Mouse (Mus musculus) megakaryocyte, embryonic 14.5 days (primary cell): ENCODE results near the gene Atp6v0a1. TPM values are rescaled to one million over a fixed set of nuclear protein-coding genes. Genes with fewer than 3 reads are reported as not detected.

Experiments
- H3K27me3 ChIP-seq: replicated peaks from 2 replicates; pipeline ENCODE3; 2012; ENCODE audit warnings: inconsistent platforms
- H3K36me3 ChIP-seq: replicated peaks from 2 replicates; pipeline ENCODE3; 2012; ENCODE audit warnings: low read length, inconsistent platforms, mixed read lengths
- H3K4me1 ChIP-seq: 2 replicates; pipeline ENCODE4 v1.6.1; 2012; ENCODE audit warnings: inconsistent platforms
- H3K4me3 ChIP-seq: replicated peaks from 2 replicates; pipeline ENCODE3; 2012; ENCODE audit warnings: moderate library complexity, mild to moderate bottlenecking, inconsistent platforms
- H3K9me3 ChIP-seq: 2 replicates; pipeline ENCODE4 v1.6.1; 2012; ENCODE audit warnings: inconsistent platforms
- FLI1 ChIP-seq: IDR thresholded peaks from 2 replicates; pipeline ENCODE4 v1.6.1; 2012; ENCODE audit warnings: low read length, inconsistent platforms, mixed read lengths
- GATA1 ChIP-seq: IDR thresholded peaks from 3 replicates; pipeline ENCODE4 v1.6.1; 2012; ENCODE audit warnings: mixed read lengths, low read length, inconsistent platforms, borderline replicate concordance
- polyA plus RNA-seq: library from polyadenylated mRNA; stranded (reverse); fragments of >175 nt; gene quantifications from 2 replicates; pipeline ENCODE4 v1.2.3, GENCODE M21; 2012; ENCODE audit warnings: low replicate concordance; ENCODE audit not compliant: insufficient read depth

Gene Atp6v0a1
- polyA plus RNA-seq, 1 experiment = 90.5 TPM

GRCm38 (mm10) chr11:101094930-101095313, 85.7 kb downstream of the Atp6v0a1 start:
- Histone ChIP-seq H3K36me3 (peaks cover 81% of the 10 kb centered on the region), H3K4me3 (peak overlapping the region; percentile 97), H3K27me3 (no peaks in the 10 kb centered on the region), H3K9me3 (no peaks in the 10 kb centered on the region), H3K4me1 (peaks cover 35% of the 10 kb centered on the region)
- TF ChIP-seq GATA1 = no peak
- no peak for TF ChIP-seq FLI1

- TF ChIP-seq GATA1 (no peak), FLI1 (peak; percentile 90; the same call in 1 of the 2 replicates)
- peaks cover 34% of the 10 kb centered on the region for H3K4me1 ChIP-seq
- H3K27me3 ChIP-seq = no peaks in the 10 kb centered on the region
- H3K4me3 ChIP-seq = peak within 1 kb of the TSS; percentile 97
- no peaks in the 10 kb centered on the region for H3K9me3 ChIP-seq
- H3K36me3 ChIP-seq = peaks cover 81% of the 10 kb centered on the region
Observed at GRCm38 (mm10) chr11:101095314-101096024, 86.2 kb downstream of the Atp6v0a1 start, which contains the start of gene Psmc3ip. TSS of gene Psmc3ip (minus strand) at chr11:101095436.

- TF ChIP-seq FLI1 = no peak
- TF ChIP-seq GATA1 = no peak
- Histone ChIP-seq H3K27me3 (no peaks in the 10 kb centered on the region), H3K36me3 (peaks cover 80% of the 10 kb centered on the region), H3K9me3 (no peaks in the 10 kb centered on the region), H3K4me3 (no peak overlapping the region), H3K4me1 (peaks cover 35% of the 10 kb centered on the region)
Observed at GRCm38 (mm10) chr11:101098231-101098630, 89.0 kb downstream of the Atp6v0a1 start.

- no peaks in the 10 kb centered on the region for H3K27me3 ChIP-seq
- no peak for TF ChIP-seq FLI1
- TF ChIP-seq GATA1 = no peak
- peaks cover 31% of the 10 kb centered on the region for H3K4me1 ChIP-seq
- no peaks in the 10 kb centered on the region for H3K9me3 ChIP-seq
- H3K4me3 ChIP-seq = no peak overlapping the region
- H3K36me3 ChIP-seq = peaks cover 94% of the 10 kb centered on the region
Observed at GRCm38 (mm10) chr11:101103011-101103410, 93.8 kb downstream of the Atp6v0a1 start.

GRCm38 (mm10) chr11:101109351-101109750, 100.1 kb downstream of the Atp6v0a1 start:
- peaks cover 63% of the 10 kb centered on the region for H3K36me3 ChIP-seq
- no peak overlapping the region for H3K4me3 ChIP-seq

GRCm38 (mm10) chr11:101110708-101111107, 101.5 kb downstream of the Atp6v0a1 start:
- H3K36me3 ChIP-seq = peaks cover 60% of the 10 kb centered on the region
- TF ChIP-seq GATA1 = no peak
- no peak for TF ChIP-seq FLI1

More at GRCm38 (mm10) chr11:101109351-101109750, 100.1 kb downstream of the Atp6v0a1 start:
- Histone ChIP-seq H3K27me3 (no peaks in the 10 kb centered on the region), H3K4me1 (peaks cover 33% of the 10 kb centered on the region), H3K9me3 (peaks cover 5% of the 10 kb centered on the region)
- TF ChIP-seq FLI1 = no peak
- TF ChIP-seq GATA1 = no peak

GRCm38 (mm10) chr11:101111178-101111577, 101.9 kb downstream of the Atp6v0a1 start:
- Histone ChIP-seq H3K36me3 (peaks cover 60% of the 10 kb centered on the region), H3K4me1 (peaks cover 37% of the 10 kb centered on the region), H3K9me3 (peaks cover 5% of the 10 kb centered on the region), H3K27me3 (no peaks in the 10 kb centered on the region), H3K4me3 (no peak overlapping the region)
- TF ChIP-seq FLI1 (no peak), GATA1 (no peak)

More at GRCm38 (mm10) chr11:101110708-101111107, 101.5 kb downstream of the Atp6v0a1 start:
- no peak overlapping the region for H3K4me3 ChIP-seq
- peaks cover 5% of the 10 kb centered on the region for H3K9me3 ChIP-seq
- peaks cover 33% of the 10 kb centered on the region for H3K4me1 ChIP-seq
- no peaks in the 10 kb centered on the region for H3K27me3 ChIP-seq

- peaks cover 47% of the 10 kb centered on the region for H3K4me1 ChIP-seq
- H3K36me3 ChIP-seq = peaks cover 61% of the 10 kb centered on the region
- no peak for TF ChIP-seq GATA1
- no peak for TF ChIP-seq FLI1
- peaks cover 5% of the 10 kb centered on the region for H3K9me3 ChIP-seq
- H3K27me3 ChIP-seq = no peaks in the 10 kb centered on the region
- no peak overlapping the region for H3K4me3 ChIP-seq
Observed at GRCm38 (mm10) chr11:101112186-101112585, 102.9 kb downstream of the Atp6v0a1 start.

Other genes with a start within 250 kb of the Atp6v0a1 start
- 0.43 TPM in 1 of 2 replicates, not detected in the other for gene Kcnh4, start 249.5 kb upstream of the Atp6v0a1 start, polyA plus RNA-seq
- gene Hcrt, start 246.5 kb upstream of the Atp6v0a1 start, polyA plus RNA-seq = not detected in 2 replicates
- 2.2 and 7.2 TPM in 2 replicates for gene Ghdc, start 238.5 kb upstream of the Atp6v0a1 start, polyA plus RNA-seq
- 5.7 and 12.8 TPM in 2 replicates for gene Stat5b, start 158.7 kb upstream of the Atp6v0a1 start, polyA plus RNA-seq
- 2.3 and 3.9 TPM in 2 replicates for gene Stat5a, start 150.1 kb upstream of the Atp6v0a1 start, polyA plus RNA-seq
- 63.3 and 82.6 TPM in 2 replicates for gene Stat3, start 69.9 kb upstream of the Atp6v0a1 start, polyA plus RNA-seq
- 24.1 and 43.9 TPM in 2 replicates for gene Cavin1, start 38.6 kb upstream of the Atp6v0a1 start, polyA plus RNA-seq
- gene Naglu, start 60.6 kb downstream of the Atp6v0a1 start, polyA plus RNA-seq = 30.7 and 32.1 TPM in 2 replicates
- gene Hsd17b1, start 69.0 kb downstream of the Atp6v0a1 start, polyA plus RNA-seq = 3.5 and 5.8 TPM in 2 replicates
- 17.7 and 36.8 TPM in 2 replicates for gene Coasy, start 73.1 kb downstream of the Atp6v0a1 start, polyA plus RNA-seq
- gene Mlx, start 77.8 kb downstream of the Atp6v0a1 start, polyA plus RNA-seq = 2.8 and 12.4 TPM in 2 replicates
- 10.4 TPM in 1 of 2 replicates, not detected in the other for gene Psmc3ip, start 86.0 kb downstream of the Atp6v0a1 start, polyA plus RNA-seq
- 1.6 and 6.2 TPM in 2 replicates for gene Retreg3, start 110.4 kb downstream of the Atp6v0a1 start, polyA plus RNA-seq
- gene Tubg1, start 110.5 kb downstream of the Atp6v0a1 start, polyA plus RNA-seq = 63.2 and 80.7 TPM in 2 replicates
- gene Tubg2, start 146.5 kb downstream of the Atp6v0a1 start, polyA plus RNA-seq = not detected in 2 replicates
- 0.72 and 0.89 TPM in 2 replicates for gene Cntnap1, start 161.1 kb downstream of the Atp6v0a1 start, polyA plus RNA-seq
- gene Plekhh3, start 161.9 kb downstream of the Atp6v0a1 start, polyA plus RNA-seq = 2.3 and 6.6 TPM in 2 replicates
- gene Ccr10, start 166.0 kb downstream of the Atp6v0a1 start, polyA plus RNA-seq = 0.13 TPM in 1 of 2 replicates, not detected in the other
- gene Ezh1, start 217.0 kb downstream of the Atp6v0a1 start, polyA plus RNA-seq = 0.65 and 2.0 TPM in 2 replicates
- gene Ramp2, start 236.6 kb downstream of the Atp6v0a1 start, polyA plus RNA-seq = 0.32 TPM in 1 of 2 replicates, not detected in the other
- gene Vps25, start 244.3 kb downstream of the Atp6v0a1 start, polyA plus RNA-seq = 100 and 168 TPM in 2 replicates